Mouse (Mus musculus) embryonic fibroblast, embryonic 13.5 days (primary cell): ENCODE results near the gene BC030867. TPM values are rescaled to one million over a fixed set of nuclear protein-coding genes. Genes with fewer than 3 reads are reported as not detected.
A peak's percentile ranks its signal among the peaks of the same experiment; 100 is the strongest.

Source experiments
- H3K27ac ChIP-seq: 2 replicates; pipeline ENCODE4 v1.5.1; 2012; ENCODE audit warnings: low read length, control low read depth, inconsistent platforms; ENCODE audit not compliant: insufficient read depth
- H3K4me1 ChIP-seq: 2 replicates; pipeline ENCODE4 v1.6.1; 2011; ENCODE audit warnings: low read length; ENCODE audit not compliant: control insufficient read depth, insufficient read depth
- H3K4me3 ChIP-seq: 2 replicates; pipeline ENCODE4 v1.5.1; 2011; ENCODE audit warnings: mild to moderate bottlenecking, control low read depth, low read length; ENCODE audit not compliant: insufficient read depth
- CTCF ChIP-seq: IDR thresholded peaks from 2 replicates; pipeline ENCODE4 v1.5.1; 2011; ENCODE audit warnings: mild to moderate bottlenecking, control low read depth, low read length, moderate library complexity, borderline replicate concordance; ENCODE audit not compliant: insufficient read depth
- POLR2A ChIP-seq: IDR thresholded peaks from 2 replicates; pipeline ENCODE4 v1.6.1; 2011; ENCODE audit warnings: low read depth, mild to moderate bottlenecking, control low read depth, low read length, moderate library complexity
- polyA plus RNA-seq: library from polyadenylated mRNA; stranded (reverse); fragments of >200 nt; gene quantifications from 2 replicates; pipeline ENCODE4 v1.2.4, GENCODE M21; 2011; ENCODE audit warnings: low read depth; ENCODE audit not compliant: missing spikeins, insufficient read length

The BC030867 gene
- polyA plus RNA-seq, 1 experiment = 10.2 TPM

GRCm38 (mm10) chr11:102311966-102312365, 63.3 kb downstream of the BC030867 start:
- TF ChIP-seq CTCF = no peak
- TF ChIP-seq POLR2A = no peak
- H3K4me1 ChIP-seq = peaks cover 17% of the 10 kb centered on the region
- no peak overlapping the region for H3K4me3 ChIP-seq
- peak overlapping the region; percentile 5; the same call in 1 of the 2 replicates for H3K27ac ChIP-seq

- no peak for TF ChIP-seq POLR2A
- H3K4me3 ChIP-seq = no peak overlapping the region
- peaks cover 17% of the 10 kb centered on the region for H3K4me1 ChIP-seq
- H3K27ac ChIP-seq = no peak overlapping the region
These were observed 63.9 kb downstream of the BC030867 start for GRCm38 (mm10) chr11:102312586-102312985.

- TF ChIP-seq CTCF (no peak), POLR2A (no peak)
- Histone ChIP-seq H3K4me1 (peaks cover 17% of the 10 kb centered on the region), H3K27ac (no peak overlapping the region), H3K4me3 (no peak overlapping the region)
These were observed 65.6 kb downstream of the BC030867 start for GRCm38 (mm10) chr11:102314321-102314720.

Other genes starting within 250 kb of the BC030867 start
- 0.40 and 0.42 TPM in 2 replicates for gene Mpp3, start 220.4 kb upstream of the BC030867 start, polyA plus RNA-seq
- gene Cd300lg, start 207.4 kb upstream of the BC030867 start, polyA plus RNA-seq = not detected in 2 replicates
- 6.8 and 6.9 TPM in 2 replicates for gene Mpp2, start 160.4 kb upstream of the BC030867 start, polyA plus RNA-seq
- gene Ppy, start 147.6 kb upstream of the BC030867 start, polyA plus RNA-seq = not detected in 2 replicates
- not detected in 2 replicates for gene Pyy, start 141.1 kb upstream of the BC030867 start, polyA plus RNA-seq
- not detected in 2 replicates for gene Nags, start 103.4 kb upstream of the BC030867 start, polyA plus RNA-seq
- 11.2 and 14.9 TPM in 2 replicates for gene Tmem101, start 92.5 kb upstream of the BC030867 start, polyA plus RNA-seq
- gene Lsm12, start 63.6 kb upstream of the BC030867 start, polyA plus RNA-seq = 113 and 124 TPM in 2 replicates
- gene G6pc3, start 59.3 kb upstream of the BC030867 start, polyA plus RNA-seq = 37.9 and 40.0 TPM in 2 replicates
- 47.8 and 54.9 TPM in 2 replicates for gene Hdac5, start 18.7 kb upstream of the BC030867 start, polyA plus RNA-seq
- 0.37 and 0.45 TPM in 2 replicates for gene Asb16, start 19.9 kb downstream of the BC030867 start, polyA plus RNA-seq
- 37.7 and 44.6 TPM in 2 replicates for gene Tmub2, start 36.0 kb downstream of the BC030867 start, polyA plus RNA-seq
- 50.7 and 55.6 TPM in 2 replicates for gene Atxn7l3, start 47.7 kb downstream of the BC030867 start, polyA plus RNA-seq
- gene Ubtf, start 70.9 kb downstream of the BC030867 start, polyA plus RNA-seq = 75.5 and 102 TPM in 2 replicates
- not detected in 2 replicates for gene Slc4a1, start 117.3 kb downstream of the BC030867 start, polyA plus RNA-seq
- 0.86 TPM in 1 of 2 replicates, not detected in the other for gene Rundc3a, start 144.5 kb downstream of the BC030867 start, polyA plus RNA-seq
- 164 and 174 TPM in 2 replicates for gene Slc25a39, start 159.1 kb downstream of the BC030867 start, polyA plus RNA-seq
- gene Grn, start 181.4 kb downstream of the BC030867 start, polyA plus RNA-seq = 226 and 252 TPM in 2 replicates
- gene Fam171a2, start 198.8 kb downstream of the BC030867 start, polyA plus RNA-seq = 14.0 and 17.9 TPM in 2 replicates
- 6.4 and 11.6 TPM in 2 replicates for gene Itga2b, start 221.2 kb downstream of the BC030867 start, polyA plus RNA-seq